Mouse (Mus musculus) gonadal fat pad, adult 2 months (tissue): ENCODE data around the gene Gm28845. TPM values are rescaled to one million over a fixed set of nuclear protein-coding genes. Genes with fewer than 3 reads are reported as not detected.
"Not testable (repeated sequence)": the region's sequence is repeated elsewhere in the genome, so short reads cannot be mapped to it uniquely, and the experiment has no call there.

Experiments
- DNase-seq: peaks from one replicate; pipeline ENCODE4 v3.0.0-alpha.2; 2012; ENCODE audit warnings: low read depth
- polyA plus RNA-seq: library from polyadenylated mRNA; depleted of rRNA; stranded (reverse); fragments of >200 nt; gene quantifications from 2 replicates; pipeline ENCODE4 v1.2.3, GENCODE M21; 2012; rRNA removed

The Gm28845 gene
- polyA plus RNA-seq, 1 experiment = not detected

DNA sequence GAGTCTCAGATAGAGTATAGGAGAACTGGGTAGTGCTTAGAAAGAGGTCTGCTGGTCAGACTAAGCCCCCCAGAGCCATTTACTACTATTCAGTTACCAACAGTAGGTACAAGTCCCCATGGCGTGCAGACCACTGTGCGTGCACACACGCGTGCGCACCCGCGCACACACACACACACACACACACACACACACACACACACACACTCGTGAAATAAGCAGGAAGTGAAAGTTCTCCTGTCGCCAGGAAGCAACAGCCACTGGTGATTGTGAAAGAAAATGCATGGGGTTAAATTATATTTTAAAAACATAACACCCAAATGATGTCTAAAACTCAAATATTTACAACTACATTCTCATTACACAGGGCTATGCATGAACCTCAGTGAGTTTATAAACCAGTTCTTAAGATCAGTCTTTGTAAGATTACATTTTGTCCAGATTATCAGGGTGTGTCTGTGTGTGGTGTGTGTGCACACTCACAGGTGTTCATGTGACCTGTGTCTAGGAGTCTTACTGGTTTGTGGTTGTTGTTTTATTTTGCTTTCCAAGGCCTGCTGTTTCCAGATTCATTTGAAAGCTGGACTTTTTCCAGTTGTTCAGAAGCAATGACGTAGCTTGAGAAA, 11.6 kb downstream of the Gm28845 start:
- no peak for DNase-seq

DNA sequence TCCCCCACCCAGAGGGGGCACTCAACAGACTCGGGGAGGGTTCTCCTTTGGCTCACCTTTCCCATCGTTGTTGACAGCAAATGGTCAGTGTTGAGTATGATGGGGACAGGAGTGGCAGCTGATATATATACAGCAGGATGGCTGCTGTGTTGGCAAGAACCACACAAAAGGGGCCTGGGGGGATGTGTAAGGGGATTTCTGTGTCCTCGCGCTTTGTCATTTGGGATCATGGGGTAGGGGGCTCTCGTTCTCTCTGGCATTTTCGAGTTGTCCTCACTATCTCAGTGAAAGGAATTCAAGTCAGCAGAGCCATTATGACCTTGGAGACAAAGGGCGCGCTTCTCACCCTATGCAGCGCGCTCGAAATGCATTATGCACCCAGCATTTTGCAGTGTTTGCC, 16.1 kb downstream of the Gm28845 start, which contains the start of gene Cryga:
Cryga (minus strand) TSS at position 101 of the 400 bp plus-strand sequence.
- DNase-seq = no peak

DNA sequence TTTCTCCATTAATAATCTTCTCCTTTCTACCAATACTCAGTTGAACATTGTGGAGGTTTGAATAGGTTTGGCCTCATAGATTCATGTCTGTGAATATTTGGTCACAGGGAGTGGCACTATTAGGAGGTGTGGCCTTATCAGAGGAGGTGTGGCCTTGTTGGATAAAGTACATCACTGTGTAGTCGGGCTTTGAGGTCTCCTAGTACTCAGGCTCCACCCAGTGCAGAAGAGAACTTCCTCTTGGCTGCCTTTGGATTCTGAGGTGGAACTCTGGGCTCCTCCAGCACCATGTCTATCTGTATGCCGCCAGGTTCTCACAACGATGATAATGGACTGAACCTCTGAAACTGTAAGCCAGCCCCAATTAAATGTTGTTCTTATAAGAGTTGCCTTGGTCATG, 22.4 kb downstream of the Gm28845 start:
- DNase-seq = no peak

DNA sequence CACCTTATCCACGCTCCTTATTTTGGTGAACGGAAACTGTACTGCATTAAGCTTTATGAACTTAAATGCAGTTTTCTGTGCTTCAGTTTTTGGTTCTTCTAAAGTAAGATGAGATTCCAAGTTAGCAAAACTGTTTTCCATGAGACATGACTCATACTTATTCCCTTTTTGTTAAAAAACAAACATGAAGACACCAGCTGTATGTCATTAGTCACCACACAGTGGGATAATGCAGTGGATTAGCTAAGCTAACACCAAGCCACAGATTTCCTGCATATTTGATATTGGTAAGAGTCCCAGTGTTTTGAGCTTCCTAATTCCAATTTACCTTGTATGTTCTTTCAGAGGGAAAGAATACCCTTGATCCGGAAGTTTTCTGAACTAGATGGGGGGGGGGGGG, 27.8 kb downstream of the Gm28845 start:
- DNase-seq = no peak

DNA sequence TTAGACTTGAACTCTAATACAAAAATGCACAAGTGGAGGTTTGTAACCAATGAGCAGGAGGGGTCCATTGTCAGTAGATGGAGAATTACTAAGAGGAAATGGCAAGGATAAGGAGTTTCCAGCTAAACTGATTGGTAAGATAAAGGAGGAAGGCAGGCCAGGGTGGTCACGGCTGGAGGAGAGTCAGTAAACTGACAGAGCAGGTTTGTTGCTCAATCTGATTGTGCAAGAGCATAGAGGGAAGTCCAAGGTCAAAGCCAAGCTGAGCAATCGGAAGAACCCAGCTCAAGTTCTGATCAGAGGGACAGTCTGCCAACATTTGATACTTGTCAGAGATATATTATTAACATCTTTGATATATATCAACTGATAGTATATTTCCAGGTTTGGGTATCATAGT, 29.0 kb downstream of the Gm28845 start:
- no peak for DNase-seq

DNA sequence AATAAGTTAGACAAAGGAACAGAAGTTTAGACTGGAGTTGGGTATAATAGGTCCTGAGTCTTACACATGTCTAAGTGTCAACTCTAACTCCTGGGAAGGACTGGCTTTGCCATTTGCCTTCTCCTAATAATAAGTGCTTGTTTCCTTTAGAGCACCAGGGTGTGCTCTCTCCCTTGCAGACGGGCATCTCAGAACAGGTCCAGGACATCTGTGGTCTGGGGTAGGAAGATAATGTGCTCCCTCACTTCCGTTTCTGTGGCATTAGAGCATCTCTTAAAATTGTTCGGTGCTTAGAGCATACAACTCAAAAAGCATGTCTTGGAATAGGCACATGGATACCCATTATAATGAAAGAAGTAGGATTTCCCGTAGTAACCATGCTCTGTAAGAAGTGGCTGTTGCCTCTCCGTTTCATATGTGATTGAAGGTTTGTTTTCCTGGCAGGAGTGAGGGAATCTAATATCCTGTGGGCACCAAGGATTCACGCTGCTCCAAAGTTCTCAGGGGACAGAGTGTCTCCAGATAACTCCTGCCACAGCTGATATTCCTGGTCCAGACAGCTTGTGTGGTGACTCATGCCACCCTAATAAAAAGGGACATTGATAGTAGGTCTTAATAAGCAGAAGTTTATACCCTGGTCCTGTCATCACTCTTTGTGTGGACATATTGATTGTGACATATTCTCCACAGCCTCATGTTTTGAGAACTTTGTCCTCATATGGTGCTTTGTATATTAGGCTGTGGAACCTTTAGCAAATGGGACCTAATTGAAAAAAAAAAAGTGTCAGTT, 30.6 kb downstream of the Gm28845 start:
- no peak for DNase-seq

DNA sequence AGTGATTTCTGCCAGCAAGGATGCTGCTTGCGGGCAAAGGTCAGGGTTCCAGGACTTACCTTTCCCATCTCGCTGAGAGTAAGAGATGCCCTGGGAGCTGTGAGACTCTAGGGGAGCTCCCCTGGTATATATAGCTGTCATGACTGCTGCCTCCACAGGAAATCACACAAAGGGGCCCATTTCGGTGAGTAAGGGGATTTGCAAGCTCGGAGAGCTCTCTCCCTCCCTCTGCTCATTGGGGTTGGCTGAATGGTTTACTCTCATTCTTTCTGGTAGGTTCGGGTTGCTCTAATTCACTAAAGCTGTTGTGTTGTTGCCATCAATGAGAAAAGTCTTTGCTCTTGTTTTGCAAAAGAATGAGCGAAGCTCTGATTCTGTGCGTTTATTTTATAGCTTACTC, 37.2 kb downstream of the Gm28845 start, which contains the start of gene Crygb:
Crygb (minus strand) TSS at position 101 of the 400 bp plus-strand sequence.
- DNase-seq = no peak

DNA sequence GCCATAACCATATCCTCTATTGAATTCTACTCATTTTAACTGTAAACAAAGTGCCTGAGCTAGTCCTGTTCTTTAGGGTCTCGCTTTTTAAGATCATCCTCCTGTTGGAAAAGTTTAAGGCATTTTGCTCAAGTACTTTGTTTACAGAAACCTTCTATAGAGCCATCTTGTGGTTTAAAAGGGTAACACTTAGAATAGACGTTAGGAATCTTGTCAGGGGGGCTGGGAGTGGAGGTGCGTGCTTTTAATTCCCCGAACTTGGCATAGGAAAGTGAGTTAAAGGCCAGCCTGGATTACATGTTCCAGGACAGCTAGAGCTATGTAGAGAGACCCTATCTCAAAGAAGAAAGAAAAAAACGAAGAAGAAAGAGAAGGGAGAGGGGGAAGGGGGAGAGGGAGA, 43.8 kb downstream of the Gm28845 start:
- DNase-seq = no peak

DNA sequence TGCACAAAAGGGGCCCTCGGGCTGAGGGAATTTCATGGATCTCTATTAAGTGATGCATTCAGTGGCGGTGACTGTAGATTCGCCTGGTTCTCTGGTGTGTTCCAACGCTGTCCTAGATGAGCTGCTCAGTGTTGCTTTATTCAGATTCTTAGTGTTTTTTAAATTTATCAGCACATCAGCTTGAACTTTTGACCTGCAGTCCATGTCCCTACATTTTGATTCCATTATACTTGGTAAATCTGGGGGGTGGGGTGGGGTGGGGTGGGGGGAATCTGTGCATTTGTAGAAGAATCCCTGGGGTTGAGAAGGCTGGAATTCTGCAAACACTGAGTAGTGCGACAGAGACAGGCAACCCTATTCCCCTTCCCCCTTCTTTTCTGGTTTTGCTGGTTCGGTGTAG, 45.8 kb downstream of the Gm28845 start, which contains the start of gene Crygc:
Crygc (minus strand) TSS at position 101 of the 400 bp plus-strand sequence.
- no peak for DNase-seq

DNA sequence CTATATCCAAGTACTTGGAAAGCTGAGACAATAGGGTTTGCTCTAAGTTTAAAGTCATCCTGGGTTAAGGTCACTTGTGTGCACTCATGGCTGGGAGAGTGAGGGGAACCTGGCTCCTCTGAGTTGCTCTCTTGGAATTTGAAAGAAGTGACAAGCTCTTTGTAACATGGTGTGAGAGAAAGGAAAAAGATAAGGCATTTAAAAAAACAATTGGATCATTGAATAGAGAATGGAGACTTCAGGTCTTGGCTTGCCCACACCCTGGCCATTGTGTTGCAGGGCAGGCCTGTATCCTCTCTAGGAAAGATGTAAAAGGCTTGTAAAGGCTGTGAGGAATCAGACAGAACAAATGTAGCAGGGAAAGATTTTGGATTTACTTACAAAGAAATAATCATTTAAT, 51.5 kb downstream of the Gm28845 start:
- DNase-seq = no peak

DNA sequence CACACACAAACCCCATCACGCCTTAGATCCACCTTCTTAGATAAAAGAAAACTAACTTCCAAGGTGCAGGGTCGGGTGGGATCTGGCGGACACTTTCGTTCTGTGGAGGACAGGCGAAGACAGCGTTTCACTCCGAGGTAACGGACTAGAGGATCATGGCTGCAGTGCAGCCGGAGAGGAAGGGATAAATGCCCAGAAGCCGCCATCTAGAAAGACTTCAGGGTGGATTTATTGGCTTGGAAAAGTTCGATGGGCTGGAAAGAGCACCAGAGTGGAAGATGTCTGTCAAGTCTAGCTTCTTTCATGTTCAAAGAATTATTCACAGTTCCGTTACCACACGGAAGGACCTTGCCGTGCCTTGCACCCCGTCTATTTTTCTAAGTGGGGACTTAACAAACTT, 55.2 kb downstream of the Gm28845 start:
- DNase-seq = no peak

DNA sequence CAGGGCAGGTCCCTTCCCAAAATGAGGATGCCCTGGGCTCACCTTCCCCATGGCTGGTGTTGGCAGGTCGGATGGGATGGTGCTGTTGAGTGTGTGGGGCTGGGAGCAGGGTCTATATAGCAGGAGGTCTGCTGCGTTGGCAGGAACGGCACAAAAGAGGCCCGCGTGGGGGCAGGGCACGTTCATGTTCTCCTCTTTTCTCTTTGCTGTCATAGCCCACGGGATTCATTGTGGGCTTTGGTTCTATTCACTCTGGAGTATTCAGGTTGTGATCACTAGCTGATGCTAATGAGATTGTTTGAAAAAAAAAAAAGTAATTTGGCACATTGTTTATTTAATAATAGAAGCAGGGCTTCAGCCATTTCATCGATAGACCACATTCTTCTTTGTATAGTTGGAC, 56.0 kb downstream of the Gm28845 start, which contains the start of gene Crygd:
Crygd (minus strand) TSS at position 101 of the 400 bp plus-strand sequence.
- no peak for DNase-seq

DNA sequence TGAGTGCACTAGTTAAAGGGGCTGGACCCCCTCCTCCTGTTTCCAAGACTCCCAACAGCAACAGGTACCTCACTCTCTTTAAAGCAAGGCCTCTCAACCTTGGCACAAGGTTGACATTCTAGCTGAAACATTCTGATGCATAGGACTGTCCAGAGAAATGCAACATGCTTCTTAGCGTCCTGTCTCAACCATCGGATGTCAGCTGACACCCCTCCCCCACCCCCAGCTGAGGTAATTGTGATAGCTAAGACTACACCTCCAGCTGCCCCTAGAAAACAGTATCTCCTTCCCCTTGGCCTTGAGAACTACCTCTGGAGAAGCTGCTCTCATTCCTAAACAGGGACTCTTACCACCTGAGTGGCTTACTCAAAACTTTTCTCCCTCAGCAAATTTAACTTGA, 67.2 kb downstream of the Gm28845 start:
- DNase-seq = no peak

DNA sequence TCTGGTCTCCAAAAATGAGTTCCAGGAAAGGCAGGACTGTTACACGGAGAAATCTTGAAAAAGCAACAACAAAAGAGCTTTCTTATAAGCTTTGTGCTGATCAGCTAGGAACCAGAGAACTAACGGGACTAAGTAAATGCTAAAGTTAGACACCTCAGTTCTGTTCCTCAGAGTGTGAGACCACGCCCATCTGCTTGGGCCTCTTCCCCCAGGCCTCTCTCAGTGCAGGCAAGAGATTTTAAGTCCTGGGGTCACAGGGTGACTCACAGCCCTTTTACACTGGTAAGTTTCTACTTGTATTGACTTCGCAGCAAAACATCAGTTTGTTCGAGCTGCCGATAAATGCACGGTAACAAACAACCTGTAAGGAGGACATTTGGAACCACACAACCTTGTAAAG, 67.7 kb downstream of the Gm28845 start:
- DNase-seq = no peak

DNA sequence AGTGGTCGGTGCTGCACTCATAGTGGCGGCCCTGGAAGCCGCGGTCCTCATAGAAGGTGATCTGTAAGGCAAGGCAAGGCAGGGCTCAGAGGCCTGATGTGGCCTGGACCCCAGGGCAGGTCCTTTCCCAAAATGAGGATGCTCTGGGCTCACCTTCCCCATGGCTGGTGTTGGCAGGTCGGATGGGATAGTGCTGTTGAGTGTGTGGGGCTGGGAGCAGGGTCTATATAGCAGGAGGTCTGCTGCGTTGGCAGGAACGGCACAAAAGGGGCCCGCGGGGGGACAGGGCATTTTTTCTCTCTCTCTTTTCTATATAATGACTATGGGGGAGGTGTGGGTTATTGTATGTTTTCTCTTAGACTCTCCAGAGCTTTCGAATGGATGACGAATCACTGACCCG, 68.4 kb downstream of the Gm28845 start, which contains the start of gene Cryge:
Cryge (minus strand) TSS at position 198 of the 400 bp plus-strand sequence.
- DNase-seq = not testable (repeated sequence)

Other genes starting within 250 kb of the Gm28845 start
- 5.1 and 5.5 TPM in 2 replicates for gene Plekhm3, start 162.7 kb downstream of the Gm28845 start, polyA plus RNA-seq
- 1.1 and 1.2 TPM in 2 replicates for gene Akr1cl, start 86.8 kb downstream of the Gm28845 start, polyA plus RNA-seq
- 0.45 TPM in 1 of 2 replicates, not detected in the other for gene Cryge, start 68.4 kb downstream of the Gm28845 start, polyA plus RNA-seq
- 0.38 TPM in 1 of 2 replicates, not detected in the other for gene Crygd, start 56.1 kb downstream of the Gm28845 start, polyA plus RNA-seq
- 38.9 and 62.2 TPM in 2 replicates for gene Crygc, start 45.9 kb downstream of the Gm28845 start, polyA plus RNA-seq
- gene Crygb, start 37.3 kb downstream of the Gm28845 start, polyA plus RNA-seq = not detected in 2 replicates
- gene Cryga, start 16.2 kb downstream of the Gm28845 start, polyA plus RNA-seq = not detected in 2 replicates
- gene D630023F18Rik, start 3.7 kb upstream of the Gm28845 start, polyA plus RNA-seq = 0.23 TPM in 1 of 2 replicates, not detected in the other
- gene Idh1, start 66.9 kb upstream of the Gm28845 start, polyA plus RNA-seq = 63.7 and 86.8 TPM in 2 replicates
- gene Pikfyve, start 67.1 kb upstream of the Gm28845 start, polyA plus RNA-seq = 8.8 and 9.1 TPM in 2 replicates
- gene Pth2r, start 162.5 kb upstream of the Gm28845 start, polyA plus RNA-seq = 0.05 TPM in 2 replicates